Mouse (Mus musculus) limb, embryonic 13.5 days (tissue): ENCODE data around the gene Enah. TPM values are rescaled to one million over a fixed set of nuclear protein-coding genes. Genes with fewer than 3 reads are reported as not detected.

ENCODE experiments used
- ATAC-seq: fragments of 200-750 bp; cut with Nextera tagmentation; 2 replicates; pipeline ENCODE4 v1.8.0; 2017; ENCODE audit warnings: low read depth, moderate number of reproducible peaks, moderate TSS enrichment; ENCODE audit not compliant: low FRiP score
- H3K27ac ChIP-seq: fragments of 300-500 bp; sonication (generic); 2 replicates; pipeline ENCODE4 v1.5.1; 2015; ENCODE audit warnings: inconsistent platforms, mild to moderate bottlenecking, moderate library complexity
- H3K27me3 ChIP-seq: fragments of 300-500 bp; sonication (generic); 2 replicates; pipeline ENCODE4 v1.6.1; 2015; ENCODE audit warnings: mild to moderate bottlenecking, inconsistent platforms
- H3K36me3 ChIP-seq: fragments of 300-500 bp; sonication (generic); 2 replicates; pipeline ENCODE4 v1.6.1; 2015; ENCODE audit warnings: inconsistent platforms, mild to moderate bottlenecking, moderate library complexity
- H3K4me1 ChIP-seq: fragments of 300-500 bp; sonication (generic); 2 replicates; pipeline ENCODE4 v1.6.1; 2015; ENCODE audit warnings: inconsistent platforms
- H3K4me2 ChIP-seq: fragments of 300-500 bp; sonication (generic); replicated peaks from 2 replicates; pipeline ENCODE4 v1.6.1; 2015; ENCODE audit warnings: inconsistent platforms, mild to moderate bottlenecking, moderate library complexity
- H3K4me3 ChIP-seq: fragments of 300-500 bp; sonication (generic); 2 replicates; pipeline ENCODE4 v1.5.1; 2015; ENCODE audit warnings: moderate library complexity, mild to moderate bottlenecking, inconsistent platforms
- H3K9ac ChIP-seq: fragments of 300-500 bp; sonication (generic); 2 replicates; pipeline ENCODE4 v1.6.1; 2015; ENCODE audit warnings: mild to moderate bottlenecking, inconsistent platforms
- H3K9me3 ChIP-seq: fragments of 300-500 bp; sonication (generic); 2 replicates; pipeline ENCODE4 v1.6.1; 2016; ENCODE audit warnings: inconsistent platforms
- WGBS: fragments of 180-500 bp; shearing (Covaris S2); methylation state at CpG from one replicate; pipeline ENCODE4 v1.1.7; 2015; 5-methylcytosine and 5-hydroxymethylcytosine counted together
- polyA plus RNA-seq: library from polyadenylated mRNA; unstranded; fragments of >200 nt; fragmentation: Nextera tagmentation; extraction: Ambion mirVana; gene quantifications from 2 replicates; pipeline ENCODE4 v1.2.1, GENCODE M21; 2015

The Enah gene
- polyA plus RNA-seq, 1 experiment from 2014 or later, result 27.1 TPM

- no peak overlapping the region for H3K4me3 ChIP-seq
- no peak overlapping the region for H3K4me2 ChIP-seq
- H3K27ac ChIP-seq, result no peak overlapping the region
- ATAC-seq, result no peak
- H3K9me3 ChIP-seq, result no peaks in the 10 kb centered on the region
- H3K9ac ChIP-seq, result no peak overlapping the region
- H3K27me3 ChIP-seq, result no peaks in the 10 kb centered on the region
- WGBS, result 86% methylated on average over 3 of the region's 3 CpGs
- peaks cover 23% of the 10 kb centered on the region for H3K4me1 ChIP-seq
- H3K36me3 ChIP-seq, result no peaks in the 10 kb centered on the region
Observed at GRCm38 (mm10) chr1:181847396-181847795, 172.4 kb downstream of the Enah start.

Other genes with a start within 250 kb of the Enah start
- gene Lbr, start 176.9 kb downstream of the Enah start, polyA plus RNA-seq, result 110 and 114 TPM in 2 replicates
- 165 and 173 TPM in 2 replicates for gene Srp9, start 104.7 kb upstream of the Enah start, polyA plus RNA-seq
- gene Vmn1r1, start 144.5 kb upstream of the Enah start, polyA plus RNA-seq, result not detected in 2 replicates